Mouse (Mus musculus): Measurements from ENCODE around the gene Zfhx3.

DNA sequence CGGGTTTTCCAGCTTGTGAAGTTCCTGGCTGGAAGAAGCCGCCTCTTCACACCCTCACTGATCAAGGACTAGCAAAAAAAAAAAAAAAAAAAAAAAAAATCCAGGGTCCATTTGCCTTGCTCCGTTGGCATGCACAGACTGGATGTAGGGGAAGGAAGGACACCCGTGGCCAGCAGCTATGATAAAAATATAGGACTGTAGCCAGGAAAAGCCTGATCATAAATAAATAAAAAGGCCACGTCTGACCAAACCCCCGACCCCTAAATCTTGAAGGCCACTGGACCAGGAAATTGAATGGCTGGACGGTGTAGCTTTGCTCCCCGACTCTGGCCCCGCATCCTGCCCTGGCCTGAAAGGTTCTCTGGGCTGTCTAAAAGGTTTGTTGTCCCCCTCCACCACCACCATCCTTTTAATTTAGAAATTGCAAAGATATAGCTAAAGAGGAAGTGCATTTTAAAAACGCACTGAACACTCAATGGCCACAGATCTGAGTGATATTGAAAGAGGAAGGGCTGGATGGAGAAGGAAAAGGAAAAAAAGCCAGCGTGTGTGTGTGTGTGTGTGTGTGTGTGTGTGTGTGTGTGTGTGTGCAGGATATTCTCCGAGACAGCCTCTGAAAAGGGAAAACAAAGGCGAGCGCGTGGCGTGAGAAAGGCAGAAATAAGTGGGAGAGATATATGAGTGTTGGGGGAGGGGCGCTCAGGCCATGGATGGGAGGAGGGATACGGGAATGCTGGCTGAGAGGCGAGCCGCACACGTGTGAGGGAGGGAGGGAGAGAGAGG, 749.2 kb downstream of the Zfhx3 start:
- TF ChIP-seq CTCF (IDR thresholded peaks at IDR 0.05) (no peak), EP300 (IDR thresholded peaks at IDR 0.05) (no peak)
